Mouse (Mus musculus) heart, embryonic 10.5 days (tissue): ENCODE results near the gene Elovl3. TPM values are rescaled to one million over a fixed set of nuclear protein-coding genes. Genes with fewer than 3 reads are reported as not detected.

ENCODE experiments used
- DNase-seq: peaks from one replicate; pipeline ENCODE4 v3.0.0-alpha.2; 2017; ENCODE audit warnings: low spot score
- H3K27ac ChIP-seq: fragments of 300-500 bp; sonication (generic); 2 replicates; pipeline ENCODE4 v1.5.1; 2016; ENCODE audit warnings: mild to moderate bottlenecking
- H3K27me3 ChIP-seq: fragments of 300-500 bp; sonication (generic); 2 replicates; pipeline ENCODE4 v1.6.1; 2016; ENCODE audit warnings: mild to moderate bottlenecking; ENCODE audit not compliant: poor library complexity, insufficient read depth, severe bottlenecking
- H3K36me3 ChIP-seq: fragments of 300-500 bp; sonication (generic); 2 replicates; pipeline ENCODE4 v1.6.1; 2016; ENCODE audit warnings: mild to moderate bottlenecking, moderate library complexity
- H3K4me1 ChIP-seq: fragments of 300-500 bp; sonication (generic); 2 replicates; pipeline ENCODE4 v1.6.1; 2016; ENCODE audit warnings: mild to moderate bottlenecking
- H3K4me3 ChIP-seq: fragments of 300-500 bp; sonication (generic); 2 replicates; pipeline ENCODE4 v1.5.1; 2016; ENCODE audit warnings: mild to moderate bottlenecking, moderate library complexity
- H3K9me3 ChIP-seq: fragments of 300-500 bp; sonication (generic); 2 replicates; pipeline ENCODE4 v1.6.1; 2016; ENCODE audit warnings: mild to moderate bottlenecking, moderate library complexity
- WGBS: fragments of 180-500 bp; shearing (Covaris S2); methylation state at CpG from one replicate; pipeline ENCODE4 v1.1.7; 2016; 5-methylcytosine and 5-hydroxymethylcytosine counted together
- polyA plus RNA-seq: library from polyadenylated mRNA; unstranded; fragments of >200 nt; fragmentation: Nextera tagmentation; extraction: Ambion mirVana; gene quantifications from 2 replicates; pipeline ENCODE4 v1.2.1, GENCODE M21; 2016

The Elovl3 gene
- polyA plus RNA-seq, 1 experiment from 2014 or later: not detected

- no peak overlapping the region for H3K27ac ChIP-seq
- peaks cover 13% of the 10 kb centered on the region; the same call in 1 of the 2 replicates for H3K4me1 ChIP-seq
- no peaks in the 10 kb centered on the region for H3K27me3 ChIP-seq
- H3K4me3 ChIP-seq: no peak overlapping the region
- H3K9me3 ChIP-seq: no peaks in the 10 kb centered on the region
- H3K36me3 ChIP-seq: peaks cover 12% of the 10 kb centered on the region
- DNase-seq: no peak
- 92% methylated on average over 3 of the region's 3 CpGs for WGBS
Measured at GRCm38 (mm10) chr19:46182241-46182640, 50.5 kb downstream of the Elovl3 start.

Other genes with a start within 250 kb of the Elovl3 start
- gene Armh3, start 133.4 kb upstream of the Elovl3 start, polyA plus RNA-seq: 16.0 and 16.6 TPM in 2 replicates
- gene Hps6, start 128.4 kb upstream of the Elovl3 start, polyA plus RNA-seq: 7.1 and 7.4 TPM in 2 replicates
- 38.9 and 50.2 TPM in 2 replicates for gene Pprc1, start 87.0 kb upstream of the Elovl3 start, polyA plus RNA-seq
- gene Ldb1, start 86.7 kb upstream of the Elovl3 start, polyA plus RNA-seq: 62.2 and 79.7 TPM in 2 replicates
- 80.2 and 117 TPM in 2 replicates for gene Nolc1, start 56.0 kb upstream of the Elovl3 start, polyA plus RNA-seq
- gene Pitx3, start 16.4 kb downstream of the Elovl3 start, polyA plus RNA-seq: 0.87 and 0.89 TPM in 2 replicates
- gene Gbf1, start 20.6 kb downstream of the Elovl3 start, polyA plus RNA-seq: 50.0 and 50.8 TPM in 2 replicates
- 5.9 and 7.2 TPM in 2 replicates for gene Nfkb2, start 172.4 kb downstream of the Elovl3 start, polyA plus RNA-seq
- gene Psd, start 195.3 kb downstream of the Elovl3 start, polyA plus RNA-seq: 6.9 and 10.1 TPM in 2 replicates
- 10.3 and 11.3 TPM in 2 replicates for gene Fbxl15, start 196.3 kb downstream of the Elovl3 start, polyA plus RNA-seq
- 146 and 153 TPM in 2 replicates for gene Cuedc2, start 206.8 kb downstream of the Elovl3 start, polyA plus RNA-seq
- 5.5 and 9.0 TPM in 2 replicates for gene Mfsd13a, start 209.2 kb downstream of the Elovl3 start, polyA plus RNA-seq
- gene 2310034G01Rik, start 218.4 kb downstream of the Elovl3 start, polyA plus RNA-seq: 0.51 and 0.84 TPM in 2 replicates